Mouse (Mus musculus) left cerebral cortex, adult 9 months (tissue): ENCODE measurements around the gene Spred2.
A peak's percentile ranks its signal among the peaks of the same experiment; 100 is the strongest.
"Not testable (repeated sequence)": the region's sequence is repeated elsewhere in the genome, so short reads cannot be mapped to it uniquely, and the experiment has no call there.

ENCODE experiments used
- DNase-seq, 2 experiments: peaks; one replicate each; pipeline ENCODE4 v3.0.0; 2022; ENCODE audit warnings: low spot score in 2 of 2

The Spred2 gene

DNA sequence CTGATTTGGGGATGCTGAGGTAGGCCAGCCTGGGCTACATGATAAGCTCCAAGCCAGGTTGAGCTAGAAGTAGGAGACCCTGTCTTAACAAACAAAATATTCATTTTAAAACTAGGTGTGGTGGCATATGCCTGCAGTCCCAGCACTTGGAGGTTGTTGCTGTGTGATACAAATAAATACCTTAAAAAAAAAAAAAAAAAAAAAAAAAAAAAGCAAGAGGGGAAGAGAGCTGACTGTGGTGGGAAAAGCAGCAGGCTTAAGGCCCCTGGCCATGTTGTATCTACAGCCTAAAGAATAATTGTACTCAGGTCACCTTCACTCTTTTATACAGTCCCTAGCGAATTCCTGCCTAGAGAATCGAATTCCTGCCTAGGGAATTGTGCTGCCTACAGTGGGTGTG, 94.7 kb downstream of the Spred2 start:
- DNase-seq: no peak

- no peak for DNase-seq
These were observed 96.5 kb downstream of the Spred2 start for GRCm38 (mm10) chr11:20020720-20021119.

GRCm38 (mm10) chr11:20022462-20022861, 98.3 kb downstream of the Spred2 start:
- no peak for DNase-seq

DNA sequence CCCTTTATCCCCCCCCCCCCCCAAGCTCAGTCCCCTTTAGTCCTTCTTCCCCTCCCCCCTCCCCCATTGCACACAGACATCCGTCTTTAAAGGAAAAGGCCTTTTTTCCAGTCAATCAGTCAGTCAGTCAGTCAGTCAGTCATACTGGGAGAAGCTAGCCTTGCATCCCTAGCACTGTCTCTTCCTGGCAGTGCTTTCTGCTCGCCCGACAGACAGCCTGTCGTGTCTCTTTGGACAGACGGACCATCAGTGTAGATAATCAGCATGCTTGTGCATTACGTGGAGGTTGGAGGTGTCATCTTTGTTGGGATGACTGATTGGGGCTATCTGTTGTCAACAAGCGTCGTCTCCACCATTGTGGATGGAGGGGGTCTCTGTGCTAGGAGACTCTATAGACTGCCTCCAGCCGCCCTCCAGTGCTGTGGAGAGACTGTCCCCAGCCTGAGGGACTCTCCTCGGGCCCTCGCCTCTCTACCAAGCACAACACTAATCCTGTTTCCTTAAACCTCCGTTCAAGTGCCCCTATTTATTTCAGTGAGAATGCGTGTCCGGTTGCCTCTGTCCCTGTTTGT, 98.8 kb downstream of the Spred2 start:
- DNase-seq: no peak

DNA sequence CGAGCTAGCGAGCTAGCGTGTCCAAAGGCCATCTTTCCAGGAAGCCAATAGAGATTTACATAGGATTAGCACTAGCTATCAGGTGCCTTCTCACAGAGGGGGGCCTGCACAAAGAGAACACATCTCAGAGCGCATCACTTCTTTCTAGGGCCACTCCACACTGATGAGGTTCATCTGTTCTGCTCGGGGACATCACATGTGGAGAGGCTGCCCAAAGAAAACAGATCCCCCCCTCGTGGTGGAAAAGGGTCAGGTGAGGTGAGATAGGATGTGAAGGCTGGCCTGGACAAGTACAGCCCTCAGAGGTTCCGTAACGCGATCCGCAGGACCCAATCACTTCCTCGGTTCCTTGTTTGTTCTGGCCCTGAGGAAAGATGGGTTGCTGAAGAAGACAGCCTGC, 101.7 kb downstream of the Spred2 start:
- DNase-seq: no peak

- DNase-seq: no peak
These were observed 103.5 kb downstream of the Spred2 start for GRCm38 (mm10) chr11:20027719-20028118.

- DNase-seq: no peak
These were observed 104.2 kb downstream of the Spred2 start for GRCm38 (mm10) chr11:20028396-20028795.

DNA sequence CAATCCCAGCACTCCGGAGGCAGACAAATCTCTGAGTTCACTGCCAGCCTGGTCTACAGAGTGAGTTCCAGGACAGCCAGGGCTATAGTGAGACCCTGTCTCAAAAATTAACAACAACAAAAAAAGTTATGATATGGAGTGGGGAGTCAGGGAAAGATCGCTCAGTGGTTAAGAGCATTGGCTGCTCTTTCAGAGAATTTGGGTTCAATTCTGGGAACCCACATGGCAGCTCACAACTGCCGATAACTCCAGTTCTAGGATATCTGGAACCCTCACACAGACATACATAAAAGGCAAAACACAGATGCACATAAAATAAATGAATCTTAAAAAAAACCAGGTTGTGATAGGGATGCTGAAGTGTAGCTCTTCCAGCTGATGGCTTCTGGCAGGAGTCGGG, 104.8 kb downstream of the Spred2 start:
- no peak for DNase-seq

- DNase-seq: not testable (repeated sequence)
These were observed 106.8 kb downstream of the Spred2 start for GRCm38 (mm10) chr11:20030973-20031372.

GRCm38 (mm10) chr11:20031536-20031935, 107.4 kb downstream of the Spred2 start:
- no peak for DNase-seq

- DNase-seq: peak in 1 of 2 experiments; percentile 23
These were observed 109.5 kb downstream of the Spred2 start for GRCm38 (mm10) chr11:20033541-20034160.

GRCm38 (mm10) chr11:20034337-20034947, 110.3 kb downstream of the Spred2 start:
- peak in 1 of 2 experiments; percentile 47 for DNase-seq

DNA sequence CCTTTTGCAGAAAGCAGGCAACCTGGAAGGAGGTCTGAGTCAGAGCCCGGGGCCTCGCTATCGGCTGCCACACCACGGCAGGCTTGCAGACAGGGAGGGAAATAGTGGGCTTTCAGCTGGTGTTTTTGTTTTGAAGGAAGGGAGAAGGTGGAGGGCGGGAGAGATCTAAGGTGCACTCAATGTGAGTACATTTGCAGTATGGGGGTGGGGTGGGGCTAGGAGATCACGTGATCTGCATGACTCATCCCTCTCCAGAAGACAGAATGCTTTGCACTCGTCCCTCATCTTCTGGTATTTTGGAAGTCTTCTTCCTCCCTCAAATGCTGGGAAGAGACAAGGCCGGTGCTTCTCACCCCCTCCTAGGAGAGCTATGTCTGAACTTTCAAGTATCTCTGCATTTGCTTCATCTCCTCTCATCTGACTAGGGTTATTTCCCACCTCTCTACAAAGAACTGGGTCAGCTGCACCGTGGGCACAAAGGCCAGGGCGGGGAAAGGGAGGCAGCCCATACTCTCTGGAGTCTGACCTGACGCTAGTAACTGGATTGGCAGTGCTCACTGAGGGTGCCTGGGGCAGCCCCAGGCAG, 111.3 kb downstream of the Spred2 start:
- peak; percentile 62 to 77 for DNase-seq

- peak in 1 of 2 experiments; percentile 42 for DNase-seq
These were observed 111.8 kb downstream of the Spred2 start for GRCm38 (mm10) chr11:20035972-20036371.

GRCm38 (mm10) chr11:20037739-20038138, 113.6 kb downstream of the Spred2 start:
- no peak for DNase-seq

DNA sequence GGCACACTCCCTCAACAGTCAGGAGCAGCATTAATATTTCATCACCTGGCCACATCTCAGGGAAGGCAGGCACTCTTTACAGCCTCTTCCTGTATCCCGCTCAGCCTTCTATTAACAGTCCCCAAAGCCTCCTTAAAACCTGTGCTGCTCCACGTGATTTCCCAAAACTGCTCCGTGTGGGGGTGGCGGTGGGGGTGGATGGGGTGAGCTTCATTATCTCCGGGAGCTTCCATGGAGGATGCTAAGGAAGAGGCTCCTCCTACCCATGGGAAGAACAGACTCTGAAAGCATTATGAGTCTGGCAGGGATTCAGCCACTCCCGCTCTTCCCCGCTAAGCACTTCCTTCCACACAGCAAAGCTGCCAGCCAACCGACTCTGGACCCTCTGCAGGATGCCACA, 114.5 kb downstream of the Spred2 start:
- peak; percentile 74 to 76 for DNase-seq

DNA sequence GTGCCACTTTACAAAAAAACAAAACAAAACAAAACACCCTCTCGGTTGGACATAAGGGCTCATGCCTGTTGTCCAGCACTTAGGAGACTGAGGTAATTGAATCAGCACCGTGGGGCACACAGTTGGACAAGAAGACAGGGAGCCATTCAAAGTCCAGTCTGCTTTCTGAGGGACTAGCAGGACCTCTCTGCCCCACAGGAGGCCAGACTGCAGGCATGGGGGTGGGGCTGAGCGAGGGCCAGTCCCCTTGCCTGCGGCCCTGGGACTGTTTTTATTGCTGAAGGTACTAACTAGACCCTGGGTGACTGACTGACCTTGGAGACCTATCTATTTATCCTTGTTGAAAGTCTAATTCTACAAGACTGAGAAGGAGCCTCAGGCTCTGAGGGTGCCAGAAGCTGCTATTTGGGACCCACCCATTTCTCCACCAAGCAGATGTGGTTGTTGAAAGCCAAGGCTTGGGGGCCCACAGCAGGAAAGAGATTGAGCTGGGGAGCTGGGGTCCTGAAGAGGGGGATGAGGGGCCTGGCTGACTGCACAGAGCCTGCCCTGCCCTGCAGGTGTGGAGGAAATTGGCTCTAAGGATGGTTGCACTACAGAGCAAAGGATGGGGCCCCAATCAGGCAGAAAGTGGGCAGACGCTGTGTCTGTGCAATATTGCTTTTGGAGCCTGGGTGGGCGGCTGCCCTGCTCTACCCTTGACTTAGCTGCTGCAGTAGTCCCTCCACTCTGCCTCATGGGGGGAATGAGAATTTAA, 117.2 kb downstream of the Spred2 start:
- no peak for DNase-seq

- DNase-seq: peak in 1 of 2 experiments; percentile 59
These were observed 117.9 kb downstream of the Spred2 start for GRCm38 (mm10) chr11:20042106-20042505.

- peak; percentile 38 to 49 for DNase-seq
These were observed 119.1 kb downstream of the Spred2 start for GRCm38 (mm10) chr11:20043256-20043655.

DNA sequence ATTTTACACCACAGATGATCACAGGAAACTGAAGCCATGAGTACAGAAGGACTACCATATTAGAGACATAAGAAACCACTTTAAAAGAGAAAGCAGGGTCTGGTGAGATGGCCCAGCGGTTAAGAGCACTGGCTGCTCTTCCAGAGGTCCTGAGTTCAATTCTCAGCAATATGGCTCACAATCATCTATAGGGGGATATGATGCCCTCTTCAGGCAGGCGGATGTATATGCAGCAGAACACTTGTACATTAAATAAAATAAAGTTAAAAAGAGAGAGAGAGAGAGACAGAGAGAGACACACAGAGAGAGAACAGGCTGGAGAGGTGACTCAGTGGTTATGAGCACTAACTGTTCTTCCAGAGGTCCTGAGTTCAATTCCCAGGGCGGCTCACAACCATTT, 121.4 kb downstream of the Spred2 start:
- no peak for DNase-seq

DNA sequence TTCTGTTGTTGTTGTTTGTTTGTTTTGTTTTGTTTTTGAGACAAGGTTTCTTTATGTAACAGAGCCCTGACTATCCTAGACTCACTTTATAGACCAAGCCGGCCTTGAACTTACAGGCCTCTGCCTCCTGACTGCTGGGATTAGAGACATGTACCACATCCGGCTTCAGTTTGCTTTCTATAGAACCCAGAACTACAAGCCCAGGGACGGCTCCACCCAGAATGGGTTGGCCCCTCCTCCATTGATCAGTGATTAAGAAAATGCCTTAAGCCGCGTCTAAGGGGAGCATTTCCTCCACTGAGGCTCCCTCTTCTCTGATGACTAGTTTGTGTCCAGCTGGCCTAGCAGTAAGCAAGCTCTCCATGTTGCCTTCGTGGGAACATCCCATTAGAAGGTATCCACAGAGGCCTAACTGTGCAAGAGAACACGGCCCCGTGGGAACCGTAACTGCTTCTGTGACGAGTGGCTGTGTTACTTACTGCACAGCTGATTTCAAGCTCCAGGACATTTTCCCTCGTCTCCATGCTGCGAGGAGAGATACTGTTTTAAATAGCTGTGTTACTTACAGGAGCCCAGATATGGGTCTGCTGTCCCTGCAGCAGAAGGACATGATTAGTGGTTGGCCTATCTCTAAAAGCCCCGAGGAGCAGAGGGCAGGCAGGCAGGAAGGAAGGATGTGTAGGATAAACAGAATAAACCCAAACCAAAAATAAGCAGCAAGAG, 128.8 kb downstream of the Spred2 start:
- DNase-seq: no peak
